Mouse (Mus musculus): Measurements from ENCODE around the gene Slc12a4. TPM values are rescaled to one million over a fixed set of nuclear protein-coding genes. Genes with fewer than 3 reads are reported as not detected.
"Not testable (repeated sequence)": the region's sequence is repeated elsewhere in the genome, so short reads cannot be mapped to it uniquely, and the experiment has no call there.

Gene Slc12a4
- polyA plus RNA-seq (2015; fragmentation: Nextera tagmentation; extraction: Ambion mirVana) = 34.1 and 44.5 TPM in 2 replicates

DNA sequence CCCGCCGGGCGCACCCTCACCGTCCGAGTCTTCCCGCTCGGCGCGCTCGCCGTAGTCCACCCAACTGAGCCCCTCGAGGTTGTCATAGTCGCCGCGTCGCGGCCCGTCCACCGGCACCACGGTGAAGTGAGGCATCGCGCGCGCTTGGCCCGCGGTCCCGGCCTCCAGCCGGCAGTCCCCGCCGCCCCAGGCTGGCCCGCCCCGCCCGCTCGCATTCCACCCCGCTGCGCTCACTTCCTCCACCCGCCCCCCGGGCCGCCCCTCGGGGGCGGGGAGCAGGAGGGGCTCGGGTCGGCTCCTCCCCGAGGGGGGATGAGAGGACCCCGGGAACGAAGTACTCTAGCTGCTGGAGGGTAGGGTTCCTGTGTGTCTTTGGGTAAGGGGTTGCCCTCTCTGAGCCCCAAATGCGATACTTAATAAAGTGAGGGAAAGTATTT, at the start of gene Slc12a4:
TSS of gene Slc12a4 (minus strand) at position 193 of the 437 bp plus-strand sequence.
- Histone ChIP-seq H3K9ac (peak within 1 kb of the TSS; percentile 94), H3K27ac (peak within 1 kb of the TSS; percentile 95), H3K4me3 (peak within 1 kb of the TSS; percentile 88), H3K9me3 (replicated peaks) (no peaks in the 10 kb centered on the region), H3K36me3 (no peaks in the 10 kb centered on the region), H3K27me3 (no peaks in the 10 kb centered on the region), H3K4me1 (replicated peaks) (peaks cover 54% of the 10 kb centered on the region), H3K4me2 (peak within 1 kb of the TSS; percentile 76)
- ATAC-seq (replicated peaks; ENCODE audit: insufficient number of reproducible peaks, insufficient read depth, low FRiP score, low read depth) = peak; percentile 89
- WGBS = under 1% methylated on average over 41 of the region's 47 CpGs

DNA sequence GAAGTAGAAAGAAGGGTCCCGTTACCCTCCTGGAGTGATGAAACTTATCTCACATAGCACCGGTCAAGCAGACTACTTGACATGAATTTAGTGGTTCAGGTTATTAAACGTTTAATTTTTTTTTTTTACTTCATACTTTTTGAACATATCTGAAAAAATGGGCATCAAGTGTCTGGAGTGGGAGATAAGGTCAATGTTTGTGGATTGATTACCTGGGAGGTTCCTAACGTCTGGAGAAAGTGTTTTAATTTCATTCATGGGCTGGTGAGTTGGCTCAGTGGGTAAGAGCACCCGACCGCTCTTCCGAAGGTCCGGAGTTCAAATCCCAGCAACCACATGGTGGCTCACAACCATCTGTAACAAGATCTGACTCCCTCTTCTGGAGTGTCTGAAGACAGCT, 46.3 kb upstream of the Slc12a4 start:
- not testable (repeated sequence) for H3K9me3 ChIP-seq (replicated peaks); H3K36me3 ChIP-seq; ATAC-seq (replicated peaks; ENCODE audit: insufficient number of reproducible peaks, insufficient read depth, low FRiP score, low read depth); H3K27me3 ChIP-seq; H3K27ac ChIP-seq
- 75% methylated on average over 8 of the region's 8 CpGs for WGBS
- Histone ChIP-seq H3K4me3 (peak overlapping the region; percentile 72), H3K4me2 (peak overlapping the region; percentile 92), H3K4me1 (replicated peaks) (peaks cover 18% of the 10 kb centered on the region), H3K9ac (peak overlapping the region; percentile 78; the same call in 1 of the 2 replicates)

DNA sequence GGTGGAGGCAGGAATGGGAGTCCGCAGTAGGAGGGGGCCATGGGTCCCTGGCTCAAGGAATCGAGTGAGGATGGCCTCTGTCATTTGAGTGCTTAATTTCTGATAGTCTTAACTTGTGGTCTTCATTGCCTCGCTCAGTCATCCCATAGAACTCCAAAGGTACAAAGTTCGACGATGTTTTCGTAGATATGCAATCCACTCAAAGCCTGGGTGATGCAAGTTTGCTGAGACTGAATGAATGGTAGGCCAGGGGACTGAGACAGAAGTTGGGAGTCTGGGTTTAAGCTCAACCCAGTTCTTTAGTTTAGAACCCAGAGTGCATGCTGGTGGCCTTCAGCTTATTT, 45.7 kb upstream of the Slc12a4 start, which contains the start of gene Ddx28:
TSS of gene Ddx28 (minus strand) at position 240 of the 344 bp plus-strand sequence.
- H3K9me3 ChIP-seq (replicated peaks) = no peaks in the 10 kb centered on the region
- ATAC-seq (replicated peaks; ENCODE audit: insufficient number of reproducible peaks, insufficient read depth, low FRiP score, low read depth) = no peak; the same call in 1 of the 2 replicates
- peak within 1 kb of the TSS; percentile 92 for H3K4me2 ChIP-seq
- peaks cover 9% of the 10 kb centered on the region; the same call in 1 of the 2 replicates for H3K36me3 ChIP-seq
- peak within 1 kb of the TSS; percentile 51 for H3K27ac ChIP-seq
- H3K9ac ChIP-seq = peak within 1 kb of the TSS; percentile 78
- H3K4me1 ChIP-seq (replicated peaks) = peaks cover 18% of the 10 kb centered on the region
- 2% methylated on average over 6 of the region's 6 CpGs for WGBS
- no peaks in the 10 kb centered on the region for H3K27me3 ChIP-seq
- H3K4me3 ChIP-seq = peak within 1 kb of the TSS; percentile 72

DNA sequence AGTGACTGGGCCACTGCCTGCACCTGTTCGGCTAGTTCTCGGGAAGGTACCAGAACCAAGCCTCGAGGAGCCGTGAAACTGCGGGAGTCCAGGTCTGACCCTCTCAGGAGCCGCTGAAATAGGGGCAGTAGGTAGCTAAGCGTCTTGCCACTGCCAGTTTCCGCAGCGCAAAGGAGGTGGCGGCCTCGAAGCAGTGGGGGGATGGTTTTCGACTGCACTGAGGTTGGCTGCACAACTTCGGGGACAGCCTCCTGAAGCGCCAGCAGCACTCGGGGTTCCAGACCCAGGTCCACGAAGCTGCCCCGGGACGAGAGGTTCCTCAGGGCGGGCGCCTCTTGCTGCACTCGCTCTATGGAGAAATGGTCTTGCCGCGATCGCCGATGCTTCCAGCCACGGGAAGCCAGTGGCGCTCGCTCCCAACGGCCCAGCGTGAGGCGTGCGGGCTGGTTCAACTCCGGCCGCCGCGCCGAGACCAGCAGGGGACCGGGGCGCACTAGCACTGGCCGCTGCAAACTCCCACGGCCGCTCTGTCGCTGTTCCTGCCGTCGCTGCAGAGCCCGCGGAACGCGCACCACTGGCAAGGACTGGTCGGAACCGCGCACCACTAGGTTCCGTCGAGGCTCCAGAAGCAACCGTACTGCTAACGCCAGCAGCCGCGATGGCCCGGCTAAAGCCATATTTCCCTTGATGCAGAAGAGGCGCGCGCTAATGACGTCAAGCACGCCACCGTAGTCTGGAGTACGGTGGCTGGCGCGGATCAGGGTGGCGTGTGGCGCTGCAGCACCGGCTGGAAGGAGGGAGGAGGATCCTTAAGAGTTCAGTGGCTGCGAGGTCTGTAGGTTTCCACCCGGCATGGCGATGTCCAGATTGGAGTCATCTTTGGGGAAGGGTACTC, 45.1 kb upstream of the Slc12a4 start:
- ATAC-seq (replicated peaks; ENCODE audit: insufficient number of reproducible peaks, insufficient read depth, low FRiP score, low read depth) = peak; percentile 92
- H3K27me3 ChIP-seq = no peaks in the 10 kb centered on the region
- WGBS = under 1% methylated on average over 74 of the region's 74 CpGs

DNA sequence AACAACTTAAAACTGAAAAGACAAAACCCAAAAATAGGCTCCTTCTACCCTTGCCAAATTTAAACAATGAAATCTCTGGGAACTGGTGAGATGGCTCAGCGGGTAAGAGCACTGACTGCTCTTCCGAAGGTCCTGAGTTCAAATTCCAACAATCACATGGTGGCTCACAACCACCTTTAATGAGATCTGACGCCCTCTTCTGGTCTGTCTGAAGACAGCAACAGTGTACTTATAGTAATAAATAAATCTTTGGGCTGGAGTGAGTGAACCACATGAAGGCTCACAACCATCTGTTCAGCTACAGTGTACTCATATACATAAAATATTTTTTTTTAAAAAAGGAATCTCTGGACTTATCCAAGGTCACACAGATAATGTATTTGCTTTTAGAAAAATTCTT, 42.0 kb upstream of the Slc12a4 start:
- H3K36me3 ChIP-seq; H3K9ac ChIP-seq; H3K4me3 ChIP-seq; H3K4me2 ChIP-seq; H3K27ac ChIP-seq; ATAC-seq (replicated peaks; ENCODE audit: insufficient number of reproducible peaks, insufficient read depth, low FRiP score, low read depth); H3K9me3 ChIP-seq (replicated peaks); H3K27me3 ChIP-seq: not testable (repeated sequence)
- WGBS = 65% methylated on average over 3 of the region's 3 CpGs
- peaks cover 18% of the 10 kb centered on the region for H3K4me1 ChIP-seq (replicated peaks)

More for the DNA sequence above, 45.1 kb upstream of the Slc12a4 start:
- H3K36me3 ChIP-seq = peaks cover 4% of the 10 kb centered on the region; the same call in 1 of the 2 replicates
- peak overlapping the region; percentile 78 for H3K9ac ChIP-seq
- H3K4me3 ChIP-seq = peak overlapping the region; percentile 72
- H3K27ac ChIP-seq = peak overlapping the region; percentile 51
- peak overlapping the region; percentile 92 for H3K4me2 ChIP-seq
- H3K4me1 ChIP-seq (replicated peaks) = peaks cover 18% of the 10 kb centered on the region
- H3K9me3 ChIP-seq (replicated peaks) = no peaks in the 10 kb centered on the region

DNA sequence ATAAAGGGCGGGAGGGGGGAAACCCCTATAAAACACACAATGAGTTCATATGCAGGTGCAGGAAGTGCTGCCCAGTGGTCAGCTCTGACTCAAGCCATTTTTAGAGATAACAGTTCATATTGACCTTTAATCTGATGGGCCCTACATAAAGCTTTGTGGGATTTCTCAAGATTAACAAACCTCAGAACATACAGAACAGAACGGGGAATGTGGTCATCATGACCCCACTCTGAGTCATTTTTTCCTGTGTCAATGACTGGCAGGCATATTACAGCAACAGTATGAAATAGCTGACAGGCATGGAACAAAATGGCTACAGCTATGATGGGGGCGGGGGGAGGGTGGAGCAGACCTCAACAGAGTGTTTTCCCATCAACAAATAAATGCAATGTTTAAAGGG, 41.2 kb upstream of the Slc12a4 start:
- no peak overlapping the region for H3K9ac ChIP-seq
- H3K9me3 ChIP-seq (replicated peaks) = no peaks in the 10 kb centered on the region
- no peak overlapping the region for H3K27ac ChIP-seq
- WGBS = 54% methylated on average over 3 of the region's 3 CpGs
- no peak overlapping the region for H3K4me2 ChIP-seq
- no peaks in the 10 kb centered on the region for H3K27me3 ChIP-seq
- H3K4me3 ChIP-seq = no peak overlapping the region
- H3K36me3 ChIP-seq = no peaks in the 10 kb centered on the region
- ATAC-seq (replicated peaks; ENCODE audit: insufficient number of reproducible peaks, insufficient read depth, low FRiP score, low read depth) = no peak
- H3K4me1 ChIP-seq (replicated peaks) = peaks cover 18% of the 10 kb centered on the region

DNA sequence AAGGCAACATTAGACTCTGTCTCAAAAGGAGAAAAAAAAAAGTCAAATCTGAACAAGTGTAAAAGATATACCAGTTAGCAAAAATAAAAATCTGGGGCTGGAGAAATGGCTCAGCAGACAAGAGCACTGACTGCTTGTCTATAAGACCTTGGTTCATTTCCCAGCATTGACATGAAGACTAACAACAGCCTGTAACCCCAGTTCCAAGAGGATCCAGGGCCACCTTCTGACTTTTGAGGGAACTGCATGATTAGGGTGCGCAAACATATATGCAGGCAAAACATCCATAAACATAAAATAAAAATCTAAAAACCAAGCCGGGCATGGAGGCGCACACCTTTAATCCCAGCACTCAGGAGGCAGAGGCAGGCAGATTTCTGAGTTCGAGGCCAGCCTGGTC, 40.5 kb upstream of the Slc12a4 start:
- no peaks in the 10 kb centered on the region for H3K36me3 ChIP-seq
- H3K4me1 ChIP-seq (replicated peaks) = peaks cover 13% of the 10 kb centered on the region
- H3K9ac ChIP-seq = no peak overlapping the region
- H3K27ac ChIP-seq = no peak overlapping the region
- 80% methylated on average over 4 of the region's 4 CpGs for WGBS
- H3K9me3 ChIP-seq (replicated peaks) = no peaks in the 10 kb centered on the region
- H3K4me2 ChIP-seq = no peak overlapping the region
- no peak for ATAC-seq (replicated peaks; ENCODE audit: insufficient number of reproducible peaks, insufficient read depth, low FRiP score, low read depth)
- H3K27me3 ChIP-seq = no peaks in the 10 kb centered on the region
- no peak overlapping the region for H3K4me3 ChIP-seq

DNA sequence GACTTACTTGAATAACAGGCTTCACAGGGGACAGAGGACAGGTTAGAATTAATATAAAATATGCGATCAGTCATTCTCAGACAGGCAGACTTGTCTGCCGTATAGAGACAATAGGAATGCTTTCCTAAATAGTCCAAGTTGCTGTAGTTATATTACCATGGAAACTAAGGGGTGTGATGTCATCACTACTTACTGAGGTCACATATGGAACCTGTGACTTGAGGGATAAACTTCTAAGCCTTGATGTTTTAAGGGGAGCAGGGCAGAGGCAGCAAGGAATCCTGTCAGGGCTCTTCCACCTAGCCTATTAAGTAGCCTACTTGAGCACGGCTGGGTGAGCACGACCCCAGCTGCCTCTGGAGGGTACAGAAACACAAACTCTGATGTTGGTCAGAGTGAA, 40.0 kb upstream of the Slc12a4 start, which contains the start of gene Dpep2nb:
TSS of gene Dpep2nb (minus strand) at position 101 of the 400 bp plus-strand sequence.
- no peak within 1 kb of the TSS for H3K9ac ChIP-seq
- ATAC-seq (replicated peaks; ENCODE audit: insufficient number of reproducible peaks, insufficient read depth, low FRiP score, low read depth) = no peak
- 68% methylated on average over 4 of the region's 4 CpGs for WGBS

DNA sequence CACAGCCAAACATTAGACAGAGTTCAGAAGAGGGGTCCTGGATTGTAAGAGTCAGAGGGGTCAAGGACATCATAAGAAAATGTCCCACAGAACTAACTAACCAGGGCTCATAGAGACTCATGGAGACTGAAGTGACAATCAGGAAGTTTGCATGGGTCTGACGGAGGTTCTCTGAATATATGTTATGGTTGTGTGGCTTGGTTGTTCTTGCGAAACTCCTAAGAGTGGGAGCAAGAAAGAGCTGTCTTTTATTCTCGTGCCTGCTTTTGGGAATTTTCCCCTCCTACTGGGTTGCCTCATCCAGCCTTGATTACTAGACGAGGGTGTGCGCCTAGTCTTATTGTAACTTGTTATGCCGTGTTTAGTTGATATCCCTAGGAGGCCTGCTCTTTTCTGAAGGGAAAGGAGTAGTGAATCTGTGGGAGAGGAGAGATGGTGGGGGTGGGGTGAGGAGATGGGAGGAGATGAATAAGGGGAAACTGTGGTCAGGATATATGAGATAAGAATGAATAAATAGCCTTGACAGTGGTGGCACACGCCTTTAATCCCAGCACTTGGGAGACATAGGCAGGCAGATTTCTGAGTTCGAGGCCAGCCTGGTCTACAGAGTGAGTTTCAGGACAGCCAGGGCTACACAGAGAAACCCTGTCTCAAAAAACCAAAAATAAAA, 38.8 kb upstream of the Slc12a4 start:
- Histone ChIP-seq H3K27ac (no peak overlapping the region), H3K4me2 (no peak overlapping the region), H3K36me3 (no peaks in the 10 kb centered on the region), H3K27me3 (no peaks in the 10 kb centered on the region), H3K9me3 (replicated peaks) (no peaks in the 10 kb centered on the region), H3K9ac (no peak overlapping the region), H3K4me3 (no peak overlapping the region), H3K4me1 (replicated peaks) (peaks cover 2% of the 10 kb centered on the region)
- 67% methylated on average over 8 of the region's 8 CpGs for WGBS
- ATAC-seq (replicated peaks; ENCODE audit: insufficient number of reproducible peaks, insufficient read depth, low FRiP score, low read depth) = no peak

More for the DNA sequence above, 40.0 kb upstream of the Slc12a4 start, which contains the start of gene Dpep2nb:
- Histone ChIP-seq H3K4me2 (no peak within 1 kb of the TSS), H3K27ac (no peak within 1 kb of the TSS), H3K36me3 (no peaks in the 10 kb centered on the region), H3K4me3 (no peak within 1 kb of the TSS), H3K27me3 (no peaks in the 10 kb centered on the region), H3K4me1 (replicated peaks) (peaks cover 13% of the 10 kb centered on the region), H3K9me3 (replicated peaks) (no peaks in the 10 kb centered on the region)

DNA sequence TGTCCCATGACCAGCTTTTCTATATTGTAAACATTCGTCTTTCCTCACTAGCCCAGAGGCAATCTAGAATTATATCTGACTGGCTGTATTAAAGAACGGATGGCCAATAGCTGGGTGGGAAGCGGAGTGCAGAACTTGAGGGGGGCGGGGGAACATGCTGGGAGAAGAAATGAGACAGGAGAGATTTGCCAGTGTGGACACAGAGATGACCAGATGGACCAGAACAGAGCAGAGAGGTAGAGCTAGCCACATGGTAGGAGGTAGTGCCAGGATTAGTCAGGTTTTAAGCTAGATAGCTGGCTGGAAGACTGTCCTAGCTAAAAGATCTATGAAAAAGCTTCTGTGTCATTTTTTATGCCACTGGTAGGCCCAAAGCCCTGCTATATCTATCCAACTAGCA, 36.0 kb upstream of the Slc12a4 start:
- Histone ChIP-seq H3K36me3 (no peaks in the 10 kb centered on the region), H3K4me1 (replicated peaks) (no peaks in the 10 kb centered on the region), H3K4me2 (no peak overlapping the region), H3K4me3 (no peak overlapping the region), H3K9ac (no peak overlapping the region), H3K27me3 (no peaks in the 10 kb centered on the region), H3K27ac (no peak overlapping the region), H3K9me3 (replicated peaks) (no peaks in the 10 kb centered on the region)
- ATAC-seq (replicated peaks; ENCODE audit: insufficient number of reproducible peaks, insufficient read depth, low FRiP score, low read depth) = no peak
- 81% methylated on average over 4 of the region's 4 CpGs for WGBS

DNA sequence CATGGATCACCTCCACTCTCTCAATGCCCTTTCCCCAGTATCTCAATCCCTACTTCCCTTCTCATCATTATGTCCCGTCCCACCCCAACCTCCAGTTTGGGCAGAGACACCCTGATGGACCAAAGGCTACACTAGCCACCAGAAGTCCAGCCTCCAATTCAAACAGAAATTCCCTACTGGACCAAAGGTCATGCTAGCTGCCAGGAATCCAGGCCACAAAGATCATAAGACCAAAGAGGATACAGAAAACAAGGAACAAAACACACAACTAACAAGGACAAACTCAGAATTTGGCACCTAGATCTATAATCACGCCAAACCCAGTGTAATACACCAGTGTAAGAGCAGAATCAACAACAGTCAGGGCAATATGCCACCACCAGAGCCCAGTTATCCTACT, 33.1 kb upstream of the Slc12a4 start:
- WGBS = 68% methylated on average over 2 of the region's 2 CpGs
- no peak for ATAC-seq (replicated peaks; ENCODE audit: insufficient number of reproducible peaks, insufficient read depth, low FRiP score, low read depth)

More for the DNA sequence above, 33.1 kb upstream of the Slc12a4 start:
- Histone ChIP-seq H3K4me1 (replicated peaks) (no peaks in the 10 kb centered on the region), H3K9me3 (replicated peaks) (no peaks in the 10 kb centered on the region), H3K36me3 (no peaks in the 10 kb centered on the region), H3K4me3 (no peak overlapping the region), H3K9ac (no peak overlapping the region), H3K27ac (no peak overlapping the region), H3K4me2 (no peak overlapping the region), H3K27me3 (no peaks in the 10 kb centered on the region)
